Mouse (Mus musculus) CD8-positive naive resting alpha-beta T cell, adult 2 months (primary cell): ENCODE results near the gene Gm28308.

Experiments used
- DNase-seq, 2 experiments: peaks; one replicate each; pipeline ENCODE4 v3.0.0; 2022; ENCODE audit warnings: low read depth in 2 of 2, low spot score in 2 of 2

The Gm28308 gene

GRCm38 (mm10) chr6:52246916-52247315 is 33.8 kb upstream of the Gm28308 start:
- no peak for DNase-seq

- no peak for DNase-seq
These were observed 33.3 kb upstream of the Gm28308 start for GRCm38 (mm10) chr6:52246403-52246803.

- DNase-seq: no peak
These were observed 32.6 kb upstream of the Gm28308 start, which contains the start of gene Hoxa11 for GRCm38 (mm10) chr6:52245757-52246142. Gene Hoxa11 (minus strand): TSS chr6:52245810.

- DNase-seq: no peak
These were observed 32.1 kb upstream of the Gm28308 start for GRCm38 (mm10) chr6:52245040-52245756.

GRCm38 (mm10) chr6:52244471-52245039 is 31.4 kb upstream of the Gm28308 start:
- DNase-seq: no peak

- DNase-seq: no peak
These were observed 30.6 kb upstream of the Gm28308 start for GRCm38 (mm10) chr6:52243681-52244121.

- DNase-seq: no peak
These were observed 29.7 kb upstream of the Gm28308 start for GRCm38 (mm10) chr6:52242801-52243332.

GRCm38 (mm10) chr6:52241001-52241621 is 28.0 kb upstream of the Gm28308 start:
- no peak for DNase-seq

GRCm38 (mm10) chr6:52240389-52241000 is 27.4 kb upstream of the Gm28308 start, which contains the start of gene Hoxa10:
Gene Hoxa10 (minus strand): TSS chr6:52240854.
- DNase-seq: peak; percentile 72 to 75

- no peak for DNase-seq
These were observed 26.7 kb upstream of the Gm28308 start for GRCm38 (mm10) chr6:52239625-52240388.

- no peak for DNase-seq
These were observed 25.8 kb upstream of the Gm28308 start for GRCm38 (mm10) chr6:52238976-52239375.

GRCm38 (mm10) chr6:52238155-52238545 is 25.0 kb upstream of the Gm28308 start:
- no peak for DNase-seq

- DNase-seq: no peak
These were observed 24.4 kb upstream of the Gm28308 start for GRCm38 (mm10) chr6:52237346-52238154.

- DNase-seq: no peak
These were observed 23.7 kb upstream of the Gm28308 start for GRCm38 (mm10) chr6:52236806-52237205.

- DNase-seq: no peak
These were observed 22.7 kb upstream of the Gm28308 start for GRCm38 (mm10) chr6:52235866-52236265.

GRCm38 (mm10) chr6:52235267-52235666 is 22.1 kb upstream of the Gm28308 start:
- DNase-seq: no peak

GRCm38 (mm10) chr6:52234428-52235140 is 21.4 kb upstream of the Gm28308 start:
- DNase-seq: no peak

- no peak for DNase-seq
These were observed 20.6 kb upstream of the Gm28308 start for GRCm38 (mm10) chr6:52233546-52234427.
